Mouse (Mus musculus) MEL (cell line): ENCODE measurements around the gene Mettl1. TPM values are rescaled to one million over a fixed set of nuclear protein-coding genes. Genes with fewer than 3 reads are reported as not detected.
A peak's percentile ranks its signal among the peaks of the same experiment; 100 is the strongest.

Experiments
- DNase-seq: peaks from one replicate; pipeline ENCODE4 v3.0.0; 2011; ENCODE audit warnings: low read depth, low spot score
- H3K27ac ChIP-seq: 2 replicates; pipeline ENCODE4 v1.5.1; 2012; ENCODE audit warnings: low read depth, mild to moderate bottlenecking, control low read depth, low read length, moderate library complexity; ENCODE audit not compliant: control insufficient read depth
- H3K27me3 ChIP-seq, 2 experiments: fragments of 150-350 bp in 1 of 2; sonication (generic) in 1 of 2; 2 replicates each; pipeline ENCODE4 v1.6.1; 2012; ENCODE audit warnings: low read length in 2 of 2, mild to moderate bottlenecking in 2 of 2, improper control_type of control experiment in 1 of 2, moderate library complexity in 1 of 2; ENCODE audit not compliant: insufficient read depth in 2 of 2, control insufficient read depth in 1 of 2
- H3K36me3 ChIP-seq, 2 experiments: 2 replicates each; pipeline ENCODE4 v1.6.1; 2012 to 2014; ENCODE audit warnings: low read length in 2 of 2, improper control_type of control experiment in 1 of 2, inconsistent platforms in 1 of 2, mild to moderate bottlenecking in 1 of 2; ENCODE audit not compliant: insufficient read depth in 2 of 2, control insufficient read depth in 1 of 2
- H3K4me1 ChIP-seq, 2 experiments: fragments of 150-350 bp in 1 of 2; sonication (generic) in 1 of 2; 2 replicates each; pipeline ENCODE4 v1.6.1; 2012; ENCODE audit warnings: low read length in 2 of 2, improper control_type of control experiment in 1 of 2, mild to moderate bottlenecking in 1 of 2; ENCODE audit not compliant: insufficient read depth in 2 of 2, control insufficient read depth in 1 of 2
- H3K4me3 ChIP-seq, 2 experiments: fragments of 150-350 bp in 1 of 2; sonication (generic) in 1 of 2; 2 replicates each; pipeline ENCODE4 v1.5.1; 2012; ENCODE audit warnings: low read depth in 2 of 2, low read length in 2 of 2, mild to moderate bottlenecking in 2 of 2, moderate library complexity in 2 of 2, control low read depth in 1 of 2, improper control_type of control experiment in 1 of 2; ENCODE audit not compliant: control insufficient read depth in 1 of 2, insufficient read depth in 1 of 2
- H3K79me2 ChIP-seq: 2 replicates; pipeline ENCODE4 v1.6.1; 2012; ENCODE audit warnings: mild to moderate bottlenecking, low read length, moderate library complexity; ENCODE audit not compliant: control insufficient read depth, poor library complexity, insufficient read depth
- H3K9ac ChIP-seq: 2 replicates; pipeline ENCODE4 v1.6.1; 2012; ENCODE audit warnings: low read depth, mild to moderate bottlenecking, control low read depth, low read length, moderate library complexity; ENCODE audit not compliant: control insufficient read depth, poor library complexity, severe bottlenecking
- H3K9me3 ChIP-seq: fragments of 150-350 bp; sonication (generic); replicated peaks from 2 replicates; pipeline ENCODE4 v1.6.1; 2012; ENCODE audit warnings: mild to moderate bottlenecking, low read length, improper control_type of control experiment, moderate library complexity; ENCODE audit not compliant: insufficient read depth
- CHD2 ChIP-seq: IDR thresholded peaks from 2 replicates; pipeline ENCODE4 v1.6.1; 2011; ENCODE audit warnings: low read length, improper control_type of control experiment
- CTCF ChIP-seq, 3 experiments: IDR thresholded peaks in 2 of 3; conservative IDR thresholded peaks in 1 of 3; 2 replicates each; pipeline ENCODE4 v1.5.1; 2011 to 2012; ENCODE audit warnings: low read length in 3 of 3, low read depth in 2 of 3, mild to moderate bottlenecking in 2 of 3, improper control_type of control experiment in 1 of 3, inconsistent platforms in 1 of 3, mixed read lengths in 1 of 3, moderate library complexity in 1 of 3; ENCODE audit not compliant: control insufficient read depth in 1 of 3, insufficient read depth in 1 of 3, poor library complexity in 1 of 3, severe bottlenecking in 1 of 3
- ELF1 ChIP-seq: IDR thresholded peaks from 2 replicates; pipeline ENCODE4 v1.6.1; 2014; ENCODE audit warnings: low read depth, mild to moderate bottlenecking, inconsistent platforms, low read length, improper control_type of control experiment, moderate library complexity
- GABPA ChIP-seq: IDR thresholded peaks from 2 replicates; pipeline ENCODE4 v1.6.1; 2012; ENCODE audit warnings: low read depth, mild to moderate bottlenecking, inconsistent platforms, low read length, improper control_type of control experiment, moderate library complexity
- HCFC1 ChIP-seq: IDR thresholded peaks from 2 replicates; pipeline ENCODE4 v1.6.1; 2012; ENCODE audit warnings: low read depth, mild to moderate bottlenecking, inconsistent platforms, low read length, improper control_type of control experiment, moderate library complexity
- JUND ChIP-seq: IDR thresholded peaks from 2 replicates; pipeline ENCODE4 v1.6.1; 2011; ENCODE audit warnings: low read depth, mild to moderate bottlenecking, improper control_type of control experiment, low read length
- KAT2A ChIP-seq: conservative IDR thresholded peaks from 2 replicates; pipeline ENCODE4 v1.6.1; 2012; ENCODE audit warnings: low read depth, low read length, improper control_type of control experiment, inconsistent platforms
- MAFK ChIP-seq: IDR thresholded peaks from 2 replicates; pipeline ENCODE4 v1.6.1; 2011; ENCODE audit warnings: low read depth, mild to moderate bottlenecking, low read length, improper control_type of control experiment, borderline replicate concordance
- MAX ChIP-seq: IDR thresholded peaks from 2 replicates; pipeline ENCODE4 v1.6.1; 2011; ENCODE audit warnings: low read length, improper control_type of control experiment
- NRF1 ChIP-seq: IDR thresholded peaks from 2 replicates; pipeline ENCODE4 v1.6.1; 2014; ENCODE audit warnings: low read depth, mild to moderate bottlenecking, inconsistent platforms, low read length, improper control_type of control experiment, moderate library complexity; ENCODE audit not compliant: poor library complexity, insufficient read depth, severe bottlenecking
- POLR2A ChIP-seq, 2 experiments: IDR thresholded peaks; 2 replicates each; pipeline ENCODE4 v1.6.1; 2011 to 2012; ENCODE audit warnings: low read length in 2 of 2, mild to moderate bottlenecking in 2 of 2, control low read depth in 1 of 2, improper control_type of control experiment in 1 of 2, low read depth in 1 of 2, moderate library complexity in 1 of 2; ENCODE audit not compliant: control insufficient read depth in 1 of 2, insufficient read depth in 1 of 2, poor library complexity in 1 of 2
- POLR2AphosphoS5 ChIP-seq: IDR thresholded peaks from 2 replicates; pipeline ENCODE4 v1.6.1; 2012; ENCODE audit warnings: low read depth, borderline replicate concordance, mild to moderate bottlenecking, inconsistent platforms, low read length, moderate library complexity, mixed read lengths
- SIN3A ChIP-seq: IDR thresholded peaks from 2 replicates; pipeline ENCODE4 v1.6.1; 2012; ENCODE audit warnings: low read length, improper control_type of control experiment, inconsistent platforms
- SMC3 ChIP-seq: IDR thresholded peaks from 2 replicates; pipeline ENCODE4 v1.6.1; 2011; ENCODE audit warnings: low read depth, low read length, improper control_type of control experiment
- TBP ChIP-seq: IDR thresholded peaks from 2 replicates; pipeline ENCODE4 v1.8.0; 2011; ENCODE audit warnings: low read depth, low read length, improper control_type of control experiment
- USF2 ChIP-seq, 2 experiments: IDR thresholded peaks; 2 replicates each; pipeline ENCODE4 v1.6.1; 2011 to 2012; ENCODE audit warnings: improper control_type of control experiment in 2 of 2, low read length in 2 of 2, borderline replicate concordance in 1 of 2, inconsistent platforms in 1 of 2, low read depth in 1 of 2, mild to moderate bottlenecking in 1 of 2; ENCODE audit not compliant: insufficient read depth in 1 of 2
- ZMIZ1 ChIP-seq: IDR thresholded peaks from 2 replicates; pipeline ENCODE4 v1.6.1; 2012; ENCODE audit warnings: low read depth, mild to moderate bottlenecking, inconsistent platforms, low read length, improper control_type of control experiment, moderate library complexity
- ZNF384 ChIP-seq: IDR thresholded peaks from 2 replicates; pipeline ENCODE4 v1.6.1; 2012; ENCODE audit warnings: low read depth, mild to moderate bottlenecking, inconsistent platforms, low read length, improper control_type of control experiment
- polyA plus RNA-seq, 2 experiments: library from polyadenylated mRNA; stranded (reverse) in 1 of 2; unstranded in 1 of 2; fragments of >175 nt in 1 of 2; fragments of >200 nt in 1 of 2; gene quantifications; 2 replicates each; pipeline versions ENCODE4 v1.2.1 to v1.2.4; 2012; ENCODE audit warnings: low replicate concordance in 2 of 2, low read depth in 1 of 2; ENCODE audit not compliant: insufficient read length in 2 of 2, insufficient read depth in 1 of 2, missing spikeins in 1 of 2
- total RNA-seq: library from RNA; depleted of rRNA; stranded (reverse); fragments of 300-350 nt; gene quantifications from 2 replicates; pipeline ENCODE4 v1.2.3, GENCODE M21; 2012

The Mettl1 gene
- total and polyA plus RNA-seq, 3 experiments = 35.3 to 67.3 TPM; not detected in 1

GRCm38 (mm10) chr10:127070190-127071121 lies 29.2 kb downstream of the Mettl1 start, which contains the start of gene Tspan31 (continued):
- peak; percentile 56; the same call in 1 of the 2 replicates for TF ChIP-seq CHD2
- TF ChIP-seq NRF1 = peak; percentile 77
- TF ChIP-seq ELF1 = peak; percentile 46
- TF ChIP-seq CTCF (IDR thresholded peaks at IDR 0.05 in 2 of 3, conservative IDR thresholded peaks at IDR 0.05 in 1 of 3; ENCODE audit: control insufficient read depth in 1 of 3, insufficient read depth in 1 of 3, low read depth in 2 of 3, low read length in 3 of 3, poor library complexity in 1 of 3, severe bottlenecking in 1 of 3) = no peak
- TF ChIP-seq SMC3 = no peak
- no peak for TF ChIP-seq POLR2AphosphoS5
- no peak for TF ChIP-seq MAFK
- no peak; the same call in 1 of the 2 replicates for TF ChIP-seq JUND
- no peak; the same call in 1 of the 2 replicates for TF ChIP-seq ZMIZ1
- TF ChIP-seq POLR2A (IDR thresholded peaks at IDR 0.05; ENCODE audit: control insufficient read depth in 1 of 2, insufficient read depth in 1 of 2, low read depth in 1 of 2, low read length in 2 of 2, poor library complexity in 1 of 2) = peak; percentile 21 to 88; a peak in 2 of 4 replicates
- no peak for TF ChIP-seq USF2 (IDR thresholded peaks at IDR 0.05; ENCODE audit: borderline replicate concordance in 1 of 2, insufficient read depth in 1 of 2, low read depth in 1 of 2, low read length in 2 of 2)
- TF ChIP-seq ZNF384 = peak; percentile 99
- TF ChIP-seq MAX = peak; percentile 65
- no peak; the same call in 1 of the 2 replicates for TF ChIP-seq KAT2A
- TF ChIP-seq GABPA = no peak
- peak; percentile 80 for TF ChIP-seq HCFC1
- TF ChIP-seq SIN3A = peak; percentile 79

- Histone ChIP-seq H3K79me2 (peaks cover 15% of the 10 kb centered on the region), H3K27ac (peak overlapping the region; percentile 81), H3K27me3 (no peaks in the 10 kb centered on the region), H3K4me1 (peaks cover 3 to 7% of the 10 kb centered on the region in 2 experiments; a peak in 3 of 4 replicates), H3K4me3 (peak overlapping the region; percentile 66 to 83), H3K9ac (peak overlapping the region; percentile 69), H3K36me3 (peaks cover 2 to 21% of the 10 kb centered on the region in 2 experiments; a peak in 3 of 4 replicates), H3K9me3 (no peaks in the 10 kb centered on the region)
- peak; percentile 51 for DNase-seq
- TF ChIP-seq TBP (peak; percentile 89), JUND (no peak)
- TF ChIP-seq, all 39 proteins: peak for 1
Observed at GRCm38 (mm10) chr10:127071203-127071602, 30.0 kb downstream of the Mettl1 start.
